Mouse (Mus musculus) CD4-positive, CD25-positive, alpha-beta regulatory T cell, adult 2 months (primary cell): Measurements from ENCODE around the gene Trio.

ENCODE experiments used
- DNase-seq: peaks from one replicate; pipeline ENCODE4 v3.0.0-alpha.2; 2012; ENCODE audit warnings: low read depth, low spot score

The Trio gene

GRCm38 (mm10) chr15:28025447-28026166 lies at the start of gene Trio:
TSS of gene Trio (minus strand) at chr15:28025848.
- peak; percentile 87 for DNase-seq

- DNase-seq = no peak
Observed at GRCm38 (mm10) chr15:28074416-28074970, 48.8 kb upstream of the Trio start.

- no peak for DNase-seq
Observed at GRCm38 (mm10) chr15:28071601-28072000, 46.0 kb upstream of the Trio start.

GRCm38 (mm10) chr15:28070771-28071419 lies 45.2 kb upstream of the Trio start:
- DNase-seq = no peak

- DNase-seq = no peak
Observed at GRCm38 (mm10) chr15:28070221-28070620, 44.6 kb upstream of the Trio start.

GRCm38 (mm10) chr15:28067373-28067772 lies 41.7 kb upstream of the Trio start:
- DNase-seq = peak; percentile 47

- DNase-seq = no peak
Observed at GRCm38 (mm10) chr15:28066468-28066867, 40.8 kb upstream of the Trio start.

- DNase-seq = no peak
Observed at GRCm38 (mm10) chr15:28065572-28065971, 39.9 kb upstream of the Trio start.

- DNase-seq = no peak
Observed at GRCm38 (mm10) chr15:28064733-28065088, 39.1 kb upstream of the Trio start.

- no peak for DNase-seq
Observed at GRCm38 (mm10) chr15:28064081-28064732, 38.6 kb upstream of the Trio start.

- no peak for DNase-seq
Observed at GRCm38 (mm10) chr15:28063466-28063865, 37.8 kb upstream of the Trio start.

- DNase-seq = no peak
Observed at GRCm38 (mm10) chr15:28062016-28062415, 36.4 kb upstream of the Trio start.

GRCm38 (mm10) chr15:28060977-28061376 lies 35.3 kb upstream of the Trio start:
- no peak for DNase-seq

GRCm38 (mm10) chr15:28060423-28060822 lies 34.8 kb upstream of the Trio start:
- DNase-seq = no peak

- DNase-seq = no peak
Observed at GRCm38 (mm10) chr15:28057545-28057944, 31.9 kb upstream of the Trio start.

GRCm38 (mm10) chr15:28054731-28055130 lies 29.1 kb upstream of the Trio start:
- no peak for DNase-seq

GRCm38 (mm10) chr15:28054111-28054510 lies 28.5 kb upstream of the Trio start:
- DNase-seq = no peak

GRCm38 (mm10) chr15:28053226-28053625 lies 27.6 kb upstream of the Trio start:
- DNase-seq = no peak

GRCm38 (mm10) chr15:28051811-28052210 lies 26.2 kb upstream of the Trio start:
- DNase-seq = no peak

- no peak for DNase-seq
Observed at GRCm38 (mm10) chr15:28051104-28051625, 25.5 kb upstream of the Trio start.

GRCm38 (mm10) chr15:28047711-28048110 lies 22.1 kb upstream of the Trio start:
- DNase-seq = no peak

GRCm38 (mm10) chr15:28041158-28041865 lies 15.7 kb upstream of the Trio start:
- DNase-seq = no peak
